Mouse (Mus musculus): Measurements from ENCODE around the gene Efnb1. TPM values are rescaled to one million over a fixed set of nuclear protein-coding genes. Genes with fewer than 3 reads are reported as not detected.

Efnb1 gene
- polyA plus RNA-seq, 1 experiment from 2014 or later, result 59.4 TPM

- H3K36me3 ChIP-seq (ENCODE audit: control insufficient read depth, insufficient read depth, low read length), result no peaks in the 10 kb centered on the region
- H3K4me2 ChIP-seq (replicated peaks; ENCODE audit: low read depth, low read length), result no peak overlapping the region
- H3K9ac ChIP-seq (ENCODE audit: low read depth, low read length), result no peak overlapping the region
- no peak for ATAC-seq (ENCODE audit: low FRiP score, low TSS enrichment)
- H3K4me3 ChIP-seq (ENCODE audit: low read length), result no peak overlapping the region
- H3K27ac ChIP-seq (ENCODE audit: low read depth, low read length), result no peak overlapping the region
- no peaks in the 10 kb centered on the region for H3K9me3 ChIP-seq (ENCODE audit: control insufficient read depth, low read length)
- 76% methylated on average over 1 of the region's 1 CpGs for WGBS
- peaks cover 5% of the 10 kb centered on the region; the same call in 1 of the 2 replicates for H3K4me1 ChIP-seq (ENCODE audit: control insufficient read depth, insufficient read depth, low read length)
- H3K27me3 ChIP-seq (ENCODE audit: control insufficient read depth, insufficient read depth, low read length), result no peaks in the 10 kb centered on the region
These were observed 31.1 kb downstream of the Efnb1 start for GRCm38 (mm10) chrX:99167014-99167413.

GRCm38 (mm10) chrX:99167550-99167949 is 31.6 kb downstream of the Efnb1 start:
- no peaks in the 10 kb centered on the region for H3K36me3 ChIP-seq (ENCODE audit: control insufficient read depth, insufficient read depth, low read length)
- WGBS, result 59% methylated on average over 7 of the region's 7 CpGs
- H3K4me3 ChIP-seq (ENCODE audit: low read length), result no peak overlapping the region
- no peak for ATAC-seq (ENCODE audit: low FRiP score, low TSS enrichment)
- no peak overlapping the region for H3K4me2 ChIP-seq (replicated peaks; ENCODE audit: low read depth, low read length)
- H3K9ac ChIP-seq (ENCODE audit: low read depth, low read length), result no peak overlapping the region
- peaks cover 6% of the 10 kb centered on the region; the same call in 1 of the 2 replicates for H3K4me1 ChIP-seq (ENCODE audit: control insufficient read depth, insufficient read depth, low read length)
- H3K9me3 ChIP-seq (ENCODE audit: control insufficient read depth, low read length), result no peaks in the 10 kb centered on the region
- no peak overlapping the region for H3K27ac ChIP-seq (ENCODE audit: low read depth, low read length)
- no peaks in the 10 kb centered on the region for H3K27me3 ChIP-seq (ENCODE audit: control insufficient read depth, insufficient read depth, low read length)

- Histone ChIP-seq H3K27me3 (ENCODE audit: control insufficient read depth, insufficient read depth, low read length) (no peaks in the 10 kb centered on the region), H3K9me3 (ENCODE audit: control insufficient read depth, low read length) (no peaks in the 10 kb centered on the region), H3K36me3 (ENCODE audit: control insufficient read depth, insufficient read depth, low read length) (no peaks in the 10 kb centered on the region), H3K4me2 (replicated peaks; ENCODE audit: low read depth, low read length) (no peak overlapping the region), H3K4me1 (ENCODE audit: control insufficient read depth, insufficient read depth, low read length) (peaks cover 6% of the 10 kb centered on the region; the same call in 1 of the 2 replicates), H3K4me3 (ENCODE audit: low read length) (no peak overlapping the region), H3K27ac (ENCODE audit: low read depth, low read length) (peak overlapping the region; percentile 73; the same call in 1 of the 2 replicates), H3K9ac (ENCODE audit: low read depth, low read length) (no peak overlapping the region)
- WGBS, result 40% methylated on average over 5 of the region's 5 CpGs
- ATAC-seq (ENCODE audit: low FRiP score, low TSS enrichment), result peak; percentile 95
These were observed 36.4 kb downstream of the Efnb1 start for GRCm38 (mm10) chrX:99172301-99172700.

GRCm38 (mm10) chrX:99185081-99185596 is 49.2 kb downstream of the Efnb1 start:
- peak; percentile 43; the same call in 1 of the 2 replicates for ATAC-seq (ENCODE audit: low FRiP score, low TSS enrichment)
- no peaks in the 10 kb centered on the region; the same call in 1 of the 2 replicates for H3K27me3 ChIP-seq (ENCODE audit: control insufficient read depth, insufficient read depth, low read length)

GRCm38 (mm10) chrX:99186497-99187435 is 50.8 kb downstream of the Efnb1 start:
- Histone ChIP-seq H3K27me3 (ENCODE audit: control insufficient read depth, insufficient read depth, low read length) (no peaks in the 10 kb centered on the region; the same call in 1 of the 2 replicates), H3K9me3 (ENCODE audit: control insufficient read depth, low read length) (no peaks in the 10 kb centered on the region), H3K27ac (ENCODE audit: low read depth, low read length) (no peak overlapping the region), H3K4me1 (ENCODE audit: control insufficient read depth, insufficient read depth, low read length) (0 out of 2 replicates have a peak, but pooled peaks cover 2% of the 10 kb centered on the region), H3K36me3 (ENCODE audit: control insufficient read depth, insufficient read depth, low read length) (no peaks in the 10 kb centered on the region), H3K4me3 (ENCODE audit: low read length) (no peak overlapping the region), H3K9ac (ENCODE audit: low read depth, low read length) (no peak overlapping the region), H3K4me2 (replicated peaks; ENCODE audit: low read depth, low read length) (no peak overlapping the region)
- WGBS, result 44% methylated on average over 10 of the region's 10 CpGs
- peak; percentile 28; the same call in 1 of the 2 replicates for ATAC-seq (ENCODE audit: low FRiP score, low TSS enrichment)

More at GRCm38 (mm10) chrX:99185081-99185596, 49.2 kb downstream of the Efnb1 start:
- Histone ChIP-seq H3K36me3 (ENCODE audit: control insufficient read depth, insufficient read depth, low read length) (no peaks in the 10 kb centered on the region), H3K4me2 (replicated peaks; ENCODE audit: low read depth, low read length) (no peak overlapping the region), H3K4me3 (ENCODE audit: low read length) (no peak overlapping the region), H3K4me1 (ENCODE audit: control insufficient read depth, insufficient read depth, low read length) (0 out of 2 replicates have a peak, but pooled peaks cover 2% of the 10 kb centered on the region), H3K27ac (ENCODE audit: low read depth, low read length) (no peak overlapping the region), H3K9ac (ENCODE audit: low read depth, low read length) (no peak overlapping the region), H3K9me3 (ENCODE audit: control insufficient read depth, low read length) (no peaks in the 10 kb centered on the region)
- 61% methylated on average over 8 of the region's 9 CpGs for WGBS

GRCm38 (mm10) chrX:99191441-99192087 is 55.6 kb downstream of the Efnb1 start:
- Histone ChIP-seq H3K4me3 (ENCODE audit: low read length) (no peak overlapping the region), H3K27me3 (ENCODE audit: control insufficient read depth, insufficient read depth, low read length) (no peaks in the 10 kb centered on the region; the same call in 1 of the 2 replicates), H3K9me3 (ENCODE audit: control insufficient read depth, low read length) (no peaks in the 10 kb centered on the region), H3K36me3 (ENCODE audit: control insufficient read depth, insufficient read depth, low read length) (no peaks in the 10 kb centered on the region), H3K9ac (ENCODE audit: low read depth, low read length) (no peak overlapping the region), H3K4me2 (replicated peaks; ENCODE audit: low read depth, low read length) (no peak overlapping the region), H3K27ac (ENCODE audit: low read depth, low read length) (no peak overlapping the region; the same call in 1 of the 2 replicates), H3K4me1 (ENCODE audit: control insufficient read depth, insufficient read depth, low read length) (0 out of 2 replicates have a peak, but pooled peaks cover 1% of the 10 kb centered on the region)
- 46% methylated on average over 10 of the region's 10 CpGs for WGBS
- ATAC-seq (ENCODE audit: low FRiP score, low TSS enrichment), result peak; percentile 94

GRCm38 (mm10) chrX:99196910-99197309 is 61.0 kb downstream of the Efnb1 start:
- WGBS, result 45% methylated on average over 8 of the region's 9 CpGs
- no peak for ATAC-seq (ENCODE audit: low FRiP score, low TSS enrichment)

GRCm38 (mm10) chrX:99198532-99198931 is 62.6 kb downstream of the Efnb1 start:
- Histone ChIP-seq H3K27me3 (ENCODE audit: control insufficient read depth, insufficient read depth, low read length) (no peaks in the 10 kb centered on the region), H3K4me1 (ENCODE audit: control insufficient read depth, insufficient read depth, low read length) (peaks cover 13% of the 10 kb centered on the region; the same call in 1 of the 2 replicates), H3K36me3 (ENCODE audit: control insufficient read depth, insufficient read depth, low read length) (no peaks in the 10 kb centered on the region), H3K27ac (ENCODE audit: low read depth, low read length) (peak overlapping the region; percentile 92), H3K4me2 (replicated peaks; ENCODE audit: low read depth, low read length) (peak overlapping the region; percentile 39), H3K9ac (ENCODE audit: low read depth, low read length) (peak overlapping the region; percentile 31; the same call in 1 of the 2 replicates), H3K4me3 (ENCODE audit: low read length) (0 out of 2 replicates have a peak overlapping the region, but pooled peaks have one; percentile 12), H3K9me3 (ENCODE audit: control insufficient read depth, low read length) (no peaks in the 10 kb centered on the region)
- 51% methylated on average over 7 of the region's 9 CpGs for WGBS
- ATAC-seq (ENCODE audit: low FRiP score, low TSS enrichment), result peak; percentile 43; the same call in 1 of the 2 replicates

More at GRCm38 (mm10) chrX:99196910-99197309, 61.0 kb downstream of the Efnb1 start:
- Histone ChIP-seq H3K4me1 (ENCODE audit: control insufficient read depth, insufficient read depth, low read length) (peaks cover 13% of the 10 kb centered on the region; the same call in 1 of the 2 replicates), H3K27ac (ENCODE audit: low read depth, low read length) (no peak overlapping the region), H3K4me3 (ENCODE audit: low read length) (no peak overlapping the region), H3K36me3 (ENCODE audit: control insufficient read depth, insufficient read depth, low read length) (no peaks in the 10 kb centered on the region), H3K9me3 (ENCODE audit: control insufficient read depth, low read length) (no peaks in the 10 kb centered on the region), H3K4me2 (replicated peaks; ENCODE audit: low read depth, low read length) (no peak overlapping the region), H3K27me3 (ENCODE audit: control insufficient read depth, insufficient read depth, low read length) (no peaks in the 10 kb centered on the region), H3K9ac (ENCODE audit: low read depth, low read length) (no peak overlapping the region)

All from kidney, embryonic 14.5 days (tissue).